Mouse (Mus musculus) large intestine, adult 2 months (tissue): Measurements from ENCODE around the gene Prrc2a. TPM values are rescaled to one million over a fixed set of nuclear protein-coding genes. Genes with fewer than 3 reads are reported as not detected.

Source experiments
- DNase-seq: peaks from one replicate; pipeline ENCODE4 v3.0.0-alpha.2; 2012; ENCODE audit warnings: low read depth, low spot score
- WGBS: fragments of 180-500 bp; shearing (Covaris S2); methylation state at CpG from one replicate; pipeline ENCODE4 v1.1.7; 2018; 5-methylcytosine and 5-hydroxymethylcytosine counted together
- polyA plus RNA-seq: library from polyadenylated mRNA; depleted of rRNA; stranded (reverse); fragments of >200 nt; gene quantifications from 2 replicates; pipeline ENCODE4 v1.2.3, GENCODE M21; 2012

Gene Prrc2a
- polyA plus RNA-seq, 1 experiment, result 272 TPM

DNA sequence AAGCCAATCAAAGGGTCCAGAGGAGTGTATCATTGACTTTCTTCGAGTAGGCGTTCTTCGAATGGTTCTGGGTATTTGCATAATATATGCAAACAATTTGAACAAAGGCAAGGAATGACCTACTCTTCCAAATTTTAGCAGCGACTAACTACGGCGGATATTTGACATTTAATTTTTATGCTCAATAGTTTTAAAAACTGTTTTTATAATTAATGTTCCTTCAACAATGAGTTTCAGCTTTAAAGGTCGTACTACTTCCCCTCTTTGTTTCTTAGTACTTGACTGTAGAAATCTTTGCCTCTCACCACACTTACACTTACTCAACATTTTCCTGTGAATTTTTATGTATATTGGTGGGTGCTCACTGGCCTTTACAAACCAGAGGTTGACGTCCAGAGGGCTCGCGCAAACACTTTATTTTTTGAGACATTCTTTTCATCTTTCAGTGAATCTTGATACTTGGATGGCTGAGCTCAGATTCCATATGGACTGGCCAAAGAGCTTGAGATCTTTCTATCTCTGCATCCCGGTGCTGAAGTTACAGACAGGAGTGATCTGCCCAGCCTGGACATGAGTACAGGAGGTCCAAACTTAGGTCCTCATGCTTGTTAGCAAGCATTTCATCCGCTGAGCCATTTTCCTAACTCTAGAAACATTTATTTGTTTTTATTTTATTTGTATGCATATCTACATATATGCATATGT, 906 bp upstream of the Prrc2a start:
- no peak for DNase-seq
- WGBS, result 17% methylated on average over 12 of the region's 12 CpGs

DNA sequence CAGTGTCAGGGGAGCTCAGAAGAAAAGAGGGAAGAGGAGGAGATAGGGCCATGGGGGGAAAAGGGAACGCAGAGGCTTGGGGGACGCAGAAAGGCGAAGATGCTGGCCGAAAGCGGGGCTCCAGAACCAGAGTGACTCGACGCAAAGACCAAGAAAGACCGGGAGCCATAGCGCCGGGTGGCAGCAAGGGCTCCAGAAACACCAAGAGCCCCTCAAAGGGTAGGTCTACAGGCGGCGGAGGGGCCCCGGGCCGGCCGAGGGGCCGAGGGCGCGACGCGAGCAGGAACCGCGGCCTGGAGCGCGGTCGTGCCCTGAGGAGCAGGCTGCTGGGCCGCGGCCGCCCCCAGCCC, 504 bp downstream of the Prrc2a start:
- WGBS, result 0% methylated on average over 28 of the region's 28 CpGs
- DNase-seq, result no peak

DNA sequence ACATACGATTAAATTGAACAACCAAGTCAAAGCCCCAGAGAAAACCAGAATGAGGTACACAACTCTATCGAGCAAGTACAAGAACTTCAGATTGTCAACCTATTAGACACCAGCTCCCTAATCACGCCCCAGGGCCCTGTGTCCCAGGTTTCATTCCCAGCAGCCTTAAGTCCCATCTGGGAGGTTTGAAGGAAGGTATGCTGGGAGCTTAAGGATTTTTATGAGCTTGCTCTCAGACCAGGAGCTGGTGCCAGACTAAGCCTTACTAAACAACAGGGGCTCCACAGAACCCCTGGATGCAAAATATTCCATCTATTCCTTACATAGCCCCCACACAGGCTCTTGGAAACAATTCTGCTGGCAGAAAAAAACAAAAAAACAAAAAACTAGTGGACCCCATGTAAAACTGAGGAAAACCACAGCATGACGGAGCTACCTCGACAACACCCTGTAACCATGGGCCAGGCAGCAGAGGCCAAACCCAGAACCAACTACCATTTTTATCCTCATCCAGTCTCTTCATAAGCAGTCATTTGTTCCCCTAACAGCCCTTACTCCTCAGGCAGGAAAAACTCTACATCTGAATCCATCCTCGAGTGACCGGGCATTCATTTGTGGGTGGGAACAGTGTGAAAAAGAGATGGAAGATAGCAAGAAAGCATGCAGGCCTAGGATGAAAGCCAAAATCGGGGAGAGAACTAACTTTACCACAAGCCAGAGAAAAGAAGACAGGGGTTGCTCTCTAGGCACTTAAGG, 1.2 kb downstream of the Prrc2a start:
- WGBS, result 2% methylated on average over 8 of the region's 8 CpGs
- no peak for DNase-seq

DNA sequence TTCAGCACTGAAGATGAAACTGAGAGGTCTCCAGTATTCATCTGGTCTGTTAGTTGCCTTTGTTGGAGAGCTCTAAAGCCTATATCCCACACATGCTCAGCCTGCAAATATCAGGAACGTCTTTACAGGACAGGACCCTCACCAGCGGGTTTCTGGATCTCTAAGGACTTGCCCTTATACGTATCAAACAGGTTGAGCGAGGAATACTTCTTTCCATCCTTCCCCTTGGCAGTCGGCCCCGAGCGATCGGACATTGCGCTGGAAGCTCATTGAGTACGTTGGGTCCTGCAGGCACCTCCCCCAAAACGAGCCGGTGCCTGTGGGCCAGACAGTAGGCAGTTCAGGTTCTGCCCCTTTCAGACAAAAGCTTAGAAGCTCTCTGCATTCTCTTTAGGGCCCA, 2.0 kb downstream of the Prrc2a start:
- WGBS, result 4% methylated on average over 12 of the region's 12 CpGs
- no peak for DNase-seq

DNA sequence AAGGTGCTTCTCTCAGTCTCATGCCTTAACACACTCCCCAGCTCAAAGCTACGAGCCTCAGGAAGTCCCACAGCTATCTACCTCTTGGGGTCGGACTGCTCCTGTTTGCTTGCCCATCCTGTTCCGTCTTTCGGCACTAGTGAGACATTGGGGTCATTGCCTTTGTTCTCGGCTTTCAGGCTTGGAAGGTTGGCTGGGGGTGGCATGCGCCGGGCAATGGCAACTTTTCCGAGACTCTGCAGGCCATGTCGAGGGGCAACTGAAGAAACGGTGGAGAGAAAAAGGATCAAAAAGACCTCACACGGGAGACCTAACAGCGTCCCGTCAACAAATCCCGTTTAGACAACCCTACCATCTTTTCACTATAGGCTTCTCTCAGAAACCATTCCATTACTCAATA, 2.6 kb downstream of the Prrc2a start:
- no peak for DNase-seq

DNA sequence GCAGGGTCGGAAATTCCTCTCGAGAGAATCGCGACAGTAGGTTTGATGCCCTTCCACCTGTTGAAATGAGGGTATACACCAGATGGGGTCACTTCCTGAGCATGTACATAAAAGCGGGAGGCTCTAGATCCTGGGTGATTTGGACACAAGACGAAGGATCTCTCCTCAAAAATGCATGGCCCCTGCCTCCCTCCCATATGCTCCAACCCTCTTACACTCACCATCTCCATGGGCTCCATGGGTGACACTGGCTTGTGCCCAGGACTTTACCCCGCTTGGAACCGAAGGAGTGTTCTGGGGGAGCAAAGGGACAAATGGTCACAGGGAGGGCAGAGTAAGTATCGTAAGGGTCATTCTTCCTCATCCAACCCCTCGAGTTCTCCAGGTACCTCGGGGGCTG, 3.3 kb downstream of the Prrc2a start:
- no peak for DNase-seq
- 75% methylated on average over 11 of the region's 11 CpGs for WGBS

More for the DNA sequence above, 2.6 kb downstream of the Prrc2a start:
- 61% methylated on average over 14 of the region's 14 CpGs for WGBS

DNA sequence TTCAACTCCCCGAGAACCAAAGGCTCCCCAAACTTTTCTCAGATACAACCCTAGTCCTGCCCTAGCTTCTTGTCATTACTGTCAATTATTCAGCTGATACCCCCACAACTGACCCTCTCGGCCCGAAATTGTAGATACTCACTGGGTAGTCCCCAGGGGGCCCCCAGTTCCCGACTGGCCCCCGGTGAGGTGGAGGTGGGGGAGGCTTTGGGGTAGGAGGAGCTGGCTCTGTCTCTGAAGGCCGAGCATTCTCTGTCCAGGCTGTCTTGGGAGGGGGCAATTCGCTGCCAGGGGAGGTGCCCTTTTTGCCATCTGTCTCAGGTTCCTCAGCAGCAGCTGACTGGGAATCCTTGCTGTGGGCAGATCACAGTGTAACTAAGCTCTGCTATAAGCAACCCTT, 5.1 kb downstream of the Prrc2a start:
- no peak for DNase-seq
- WGBS, result 88% methylated on average over 7 of the region's 7 CpGs

DNA sequence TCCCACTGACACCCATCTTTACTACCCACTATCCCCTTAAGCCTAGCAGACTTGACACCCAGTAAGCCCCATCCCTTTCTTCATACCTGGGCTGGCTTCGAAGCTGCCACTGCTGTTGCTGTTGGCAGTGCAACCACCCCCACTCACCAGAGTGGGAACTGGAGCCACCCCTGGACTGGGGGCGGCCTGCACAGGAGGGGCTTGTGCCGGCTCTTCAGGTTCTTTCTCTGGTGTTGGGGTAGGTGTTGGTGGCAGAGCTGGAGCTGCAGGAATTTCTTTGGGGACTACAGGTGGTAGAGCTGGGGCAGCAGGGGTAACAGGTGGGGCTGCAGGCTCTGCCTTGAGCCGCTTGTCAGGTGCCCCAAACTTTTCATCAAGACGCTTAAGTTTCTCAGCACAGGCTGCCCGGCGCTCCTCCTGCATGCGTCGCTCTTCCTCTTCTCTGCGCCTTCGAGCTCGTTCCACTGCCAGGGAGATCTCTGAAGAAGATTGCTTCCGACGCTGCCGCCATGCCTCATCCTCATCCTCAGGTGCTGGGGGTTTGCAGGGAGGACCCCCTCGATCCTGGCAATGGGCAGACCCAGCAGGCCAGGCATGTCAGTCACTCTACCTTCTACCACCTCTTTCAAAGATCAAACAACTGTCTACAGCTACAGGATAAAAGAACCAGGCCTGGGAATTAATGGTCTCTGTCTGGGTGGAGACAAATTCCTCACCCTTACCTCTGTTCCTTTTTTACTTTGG, 5.7 kb downstream of the Prrc2a start:
- 92% methylated on average over 16 of the region's 16 CpGs for whole genome bisulfite sequencing
- no peak for DNase-seq

DNA sequence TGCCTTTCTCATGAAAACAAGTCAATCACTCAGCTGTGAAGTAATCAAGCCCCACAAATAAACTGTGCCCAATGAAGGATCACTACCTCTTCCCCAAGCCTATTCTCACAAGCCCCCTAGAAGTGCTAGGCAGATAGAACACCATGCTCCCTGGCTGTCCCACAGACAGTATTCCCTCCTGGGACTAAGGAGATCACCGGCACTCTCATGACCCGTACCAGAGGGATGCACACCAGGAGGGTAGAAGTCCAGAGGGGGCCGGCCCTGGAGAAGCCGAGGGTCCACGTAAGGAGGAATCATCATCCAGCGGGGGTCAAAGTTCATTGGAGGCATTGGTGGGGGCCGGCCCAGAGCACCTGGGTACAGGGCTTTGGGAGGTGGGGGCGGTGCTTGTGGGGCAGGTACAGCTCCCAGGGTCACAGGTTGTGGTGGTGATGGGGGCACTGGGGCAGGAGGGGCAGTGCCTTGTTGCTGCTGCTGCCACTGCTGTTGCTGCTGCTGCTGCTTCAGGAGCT, 7.0 kb downstream of the Prrc2a start:
- no peak for DNase-seq
- 92% methylated on average over 8 of the region's 8 CpGs for WGBS

DNA sequence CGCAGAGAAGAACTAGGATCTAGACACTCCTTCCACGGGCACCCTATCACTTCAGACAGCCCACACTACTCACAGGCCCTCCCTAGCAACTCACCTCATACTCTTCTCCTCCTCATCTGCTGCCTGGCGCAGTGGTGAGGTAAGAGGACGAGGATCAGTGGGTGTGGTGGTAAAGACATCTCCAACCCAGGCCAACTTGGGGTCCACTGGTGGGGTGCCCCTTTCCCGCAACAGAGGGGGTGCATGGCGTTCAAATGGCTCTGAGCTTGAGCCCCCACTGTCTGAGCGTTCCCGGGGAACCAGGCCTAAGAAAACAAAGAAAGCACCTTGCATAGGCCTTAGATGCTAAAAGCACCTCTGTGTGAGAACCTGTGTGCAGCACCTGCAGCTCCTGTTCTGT, 7.4 kb downstream of the Prrc2a start:
- WGBS, result 88% methylated on average over 8 of the region's 8 CpGs
- no peak for DNase-seq

DNA sequence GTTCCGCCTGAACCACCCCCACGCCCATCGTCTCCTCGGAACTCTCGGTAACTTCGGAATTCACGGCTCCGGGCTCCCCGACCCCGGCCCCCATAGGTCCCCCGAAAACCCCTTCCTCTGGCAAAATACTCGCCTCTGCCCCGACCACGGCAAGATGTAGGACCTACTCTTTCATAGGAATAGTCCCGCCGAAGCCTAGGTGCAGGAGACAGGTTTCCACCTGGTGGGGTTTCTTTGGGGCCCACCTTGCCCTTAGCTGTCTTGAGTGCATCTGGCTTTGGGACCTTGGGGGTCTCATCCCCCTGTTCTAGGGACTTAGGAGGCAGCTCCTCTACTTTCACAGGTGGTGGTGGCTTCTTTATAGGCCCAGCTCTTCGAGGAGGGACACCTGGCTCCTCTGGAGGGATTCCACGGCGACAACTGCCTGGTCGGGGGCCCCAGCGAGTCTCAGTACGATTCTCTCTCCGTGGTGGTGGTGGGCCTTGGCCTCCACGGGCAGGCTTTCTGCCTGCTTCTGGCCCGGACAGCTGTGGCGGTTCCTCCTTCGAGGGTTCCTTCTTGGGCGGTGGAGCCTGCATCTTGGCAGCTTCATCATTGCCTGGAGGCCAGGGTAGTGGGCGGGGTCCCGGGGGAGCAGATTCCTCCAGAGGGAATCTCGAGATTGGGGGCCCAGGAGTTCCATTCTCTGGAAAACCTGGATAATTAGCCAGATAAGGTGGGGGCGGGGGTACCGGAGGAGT, 8.1 kb downstream of the Prrc2a start:
- WGBS, result 86% methylated on average over 33 of the region's 33 CpGs
- DNase-seq, result no peak

DNA sequence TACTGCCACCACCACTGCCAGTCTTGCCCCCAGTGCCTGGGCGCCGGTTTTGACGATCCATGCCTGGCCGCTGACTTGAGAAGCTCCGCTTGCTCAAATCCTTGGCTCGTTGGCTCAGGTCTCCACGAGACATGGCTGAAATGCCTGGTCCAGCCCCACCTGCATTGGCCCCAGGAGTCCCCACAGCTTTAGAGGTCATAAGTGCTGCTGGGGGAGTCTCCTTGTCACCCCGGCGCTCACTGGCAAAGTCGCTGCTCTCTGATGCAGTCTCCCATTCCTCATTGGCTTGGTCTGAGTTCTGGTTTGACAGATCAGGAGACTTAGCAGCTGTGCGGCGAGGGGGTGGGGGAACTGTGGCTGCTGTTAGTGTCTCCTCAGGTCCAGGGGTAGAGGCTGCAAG, 9.2 kb downstream of the Prrc2a start:
- no peak for DNase-seq
- 88% methylated on average over 12 of the region's 12 CpGs for WGBS

DNA sequence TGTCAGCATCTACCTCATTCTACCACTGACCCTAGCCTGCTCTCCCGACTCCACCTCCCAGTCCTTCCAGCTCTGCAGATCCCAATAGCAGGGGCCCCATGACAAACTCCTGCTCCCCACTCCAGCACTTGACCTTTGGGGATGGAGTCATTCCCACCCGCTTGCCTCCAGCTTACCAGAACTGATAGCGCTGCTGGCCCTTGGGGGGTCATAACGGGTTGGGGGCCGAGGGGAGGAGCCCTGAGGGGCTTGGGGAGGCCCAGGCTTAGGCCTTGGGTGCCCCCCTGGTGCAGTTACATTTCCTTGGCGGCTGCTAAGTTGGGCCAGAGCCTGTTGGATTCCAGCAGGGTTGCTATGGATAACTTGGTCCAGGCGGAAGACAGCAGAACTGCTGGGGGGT, 10.1 kb downstream of the Prrc2a start:
- DNase-seq, result no peak
- 87% methylated on average over 7 of the region's 7 CpGs for WGBS

DNA sequence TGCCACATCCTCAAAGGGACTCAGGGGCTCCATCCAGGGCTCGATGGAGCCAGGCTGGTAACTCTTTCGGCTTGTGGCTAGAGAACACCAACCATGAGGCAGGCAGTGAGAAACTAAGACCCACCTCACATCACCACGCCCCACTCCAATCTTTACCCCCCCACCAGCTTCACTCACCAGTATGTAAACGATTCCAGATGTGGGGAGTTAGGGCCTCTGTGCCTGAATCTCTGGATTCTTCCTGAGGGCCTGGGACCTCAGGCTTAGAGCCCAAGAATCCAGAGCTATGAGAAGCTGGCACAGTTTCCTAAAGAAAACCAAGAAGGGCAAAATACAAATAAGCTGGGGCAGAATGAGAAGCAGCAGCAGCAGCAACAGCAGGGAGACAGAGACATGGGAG, 10.8 kb downstream of the Prrc2a start:
- no peak for DNase-seq
- 72% methylated on average over 4 of the region's 4 CpGs for WGBS

DNA sequence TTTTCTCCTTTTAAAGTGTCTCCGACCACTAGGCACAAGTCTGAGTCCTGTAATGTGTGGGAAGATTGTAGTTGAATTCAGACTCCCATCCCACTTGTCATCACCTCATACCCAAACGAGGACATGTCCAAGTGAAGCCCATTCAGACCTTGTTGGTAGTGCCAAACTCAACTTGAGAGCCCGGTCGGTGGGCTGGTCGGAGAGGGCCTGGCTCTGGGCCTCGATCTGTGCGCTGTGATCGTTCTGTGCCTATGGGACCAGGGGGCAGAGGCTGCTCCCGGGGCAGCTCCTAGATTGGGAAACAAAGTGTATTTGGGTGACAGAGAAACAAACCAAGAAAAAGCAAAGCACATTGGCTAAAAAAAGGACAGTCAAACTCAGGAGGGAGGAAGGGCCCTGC, 11.6 kb downstream of the Prrc2a start:
- DNase-seq, result no peak
- 84% methylated on average over 9 of the region's 9 CpGs for WGBS

DNA sequence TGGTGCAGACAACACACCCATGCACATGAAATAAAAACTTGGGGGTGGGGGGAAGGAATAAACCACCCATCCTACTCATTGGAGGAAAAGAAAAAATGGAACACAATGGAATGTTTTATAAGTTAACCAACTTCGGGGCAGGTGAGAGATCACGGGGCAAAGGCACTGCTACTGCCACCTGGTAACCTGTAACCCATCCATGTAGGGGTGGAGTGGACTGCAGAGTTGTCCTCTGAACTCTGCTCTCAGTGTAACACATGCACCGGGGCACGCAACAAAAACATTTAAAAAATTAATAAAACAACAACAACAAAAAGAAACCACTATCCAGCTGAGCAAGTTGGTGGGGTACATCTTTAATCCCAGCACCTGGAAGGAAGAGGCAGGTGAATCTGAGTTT, 12.6 kb downstream of the Prrc2a start:
- 77% methylated on average over 4 of the region's 4 CpGs for WGBS
- DNase-seq, result no peak

DNA sequence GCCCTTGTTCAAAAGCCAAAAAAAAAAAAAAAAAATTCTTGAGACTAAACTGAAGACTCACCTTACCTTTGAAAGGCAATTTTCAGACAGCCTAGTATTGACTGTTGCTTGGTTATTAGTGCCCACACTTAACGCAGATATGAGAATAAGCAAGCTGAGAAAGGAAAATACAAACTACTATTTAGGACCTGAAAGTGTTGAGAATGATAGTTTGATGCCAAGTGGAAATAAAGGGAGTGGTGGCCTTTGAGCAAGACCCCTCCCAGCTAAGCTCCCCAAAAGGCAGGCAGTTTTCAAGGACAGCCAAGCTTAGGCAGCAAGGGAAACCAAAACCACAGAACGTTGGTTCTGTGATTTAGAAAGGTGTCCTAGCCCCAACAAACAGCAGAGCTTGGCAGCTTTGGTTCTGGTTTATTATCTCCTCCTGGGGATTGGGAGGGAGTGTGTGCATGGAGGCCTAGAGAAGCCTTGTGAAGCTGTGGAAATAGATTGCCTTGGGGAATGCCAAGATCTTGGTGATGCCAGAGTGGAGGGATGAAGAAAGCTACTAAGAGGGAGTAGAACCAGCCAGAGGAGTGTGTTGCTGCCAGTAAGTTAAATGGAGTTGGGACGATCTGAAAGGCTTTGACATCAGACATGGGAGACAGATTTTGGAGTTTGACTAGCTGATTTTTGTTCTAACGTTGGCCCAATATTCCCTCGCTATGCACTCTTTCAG, 16.6 kb downstream of the Prrc2a start:
- WGBS, result 47% methylated on average over 5 of the region's 5 CpGs
- DNase-seq, result no peak

DNA sequence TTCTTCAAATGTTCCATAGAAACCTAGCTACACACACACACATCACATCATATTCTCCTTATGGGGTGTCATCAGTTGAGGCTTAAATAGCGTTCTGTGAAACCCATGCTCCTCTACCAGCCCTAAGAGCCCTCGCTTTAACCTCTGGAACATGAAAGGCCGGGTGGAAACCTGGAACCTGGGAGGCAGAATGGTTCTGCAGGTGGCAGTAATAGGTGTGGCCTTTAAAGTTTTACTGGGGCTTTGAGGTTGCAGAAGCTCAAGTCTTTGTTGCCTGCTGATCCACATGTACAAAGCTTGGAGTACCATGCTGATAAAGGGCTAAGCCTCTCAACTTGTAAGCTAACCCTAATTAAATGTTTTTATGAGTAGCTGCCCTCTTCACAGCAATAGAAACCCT, 17.3 kb downstream of the Prrc2a start:
- 38% methylated on average over 3 of the region's 3 CpGs for WGBS
- no peak for DNase-seq

DNA sequence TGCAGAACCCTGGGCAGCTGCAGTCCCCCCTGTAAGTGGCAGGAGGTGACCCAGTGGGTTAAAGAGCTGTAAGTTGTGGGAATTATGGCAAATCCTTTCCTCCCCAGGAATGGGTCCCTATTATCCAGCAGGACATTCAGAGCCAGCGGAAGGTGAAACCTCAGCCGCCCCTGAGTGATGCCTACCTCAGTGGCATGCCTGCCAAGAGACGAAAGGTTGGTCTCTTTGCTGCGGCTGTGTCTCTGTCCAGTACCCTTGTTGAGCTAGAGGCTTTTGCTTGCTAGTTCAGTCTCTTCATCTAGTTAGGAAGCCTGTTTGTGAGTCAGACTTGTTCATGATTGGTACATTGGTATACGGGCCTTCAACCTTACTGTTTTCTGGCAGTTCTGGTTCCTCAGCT, 18.6 kb downstream of the Prrc2a start:
- DNase-seq, result no peak
- WGBS, result 80% methylated on average over 5 of the region's 5 CpGs
